Mouse (Mus musculus) WW6 (cell line): ENCODE data around the gene Sp100.

Experiments
- DNase-seq: peaks from one replicate; pipeline ENCODE4 v3.0.0-alpha.2; 2013; ENCODE audit warnings: low read depth, low spot score

The Sp100 gene

GRCm38 (mm10) chr1:85746511-85746910 lies 96.7 kb downstream of the Sp100 start:
- no peak for DNase-seq

- DNase-seq: no peak
Observed at GRCm38 (mm10) chr1:85749829-85750228, 100.0 kb downstream of the Sp100 start.

GRCm38 (mm10) chr1:85750650-85751049 lies 100.9 kb downstream of the Sp100 start:
- no peak for DNase-seq

GRCm38 (mm10) chr1:85751494-85751893 lies 101.7 kb downstream of the Sp100 start:
- no peak for DNase-seq

- no peak for DNase-seq
Observed at GRCm38 (mm10) chr1:85751932-85752680, 102.3 kb downstream of the Sp100 start.

GRCm38 (mm10) chr1:85757531-85758230 lies 107.9 kb downstream of the Sp100 start:
- DNase-seq: no peak

- DNase-seq: no peak
Observed at GRCm38 (mm10) chr1:85758231-85758968, 108.6 kb downstream of the Sp100 start.

GRCm38 (mm10) chr1:85758969-85759293 lies 109.1 kb downstream of the Sp100 start:
- no peak for DNase-seq
